Comparison of ENCODE assay signal across 24 mouse cellular contexts in genomic region chr12:69402100-69402499, GRCm38 (mm10). TPM values are rescaled to one million over a fixed set of nuclear protein-coding genes. Genes with fewer than 3 reads are reported as not detected.
DNase-seq lines count a peak whose midpoint lies in the region; ATAC-seq and TF ChIP-seq lines count a peak whose summit lies in the region.
"Had no signal": no experiment of that assay in that cellular context is flagged by ENCODE, and none has a peak within 500 bp of the region (broad histone marks: within the 10 kb centered on the region; RNA-seq: fewer than 3 reads in every experiment).

No protein-coding gene starts in this region.

- H3K9ac ChIP-seq in heart, embryonic 13.5 days: 0 out of 2 replicates have a peak overlapping the region, but pooled peaks have one; percentile 13
- no peak overlapping the region for H3K9ac ChIP-seq in embryonic facial prominence, embryonic 14.5 days (ENCODE audit: low read depth, low read length)
- H3K9ac ChIP-seq: embryonic facial prominence, embryonic 12.5 days; heart, embryonic 15.5 days; hindbrain, embryonic 13.5 days; intestine, embryonic 15.5 days had no signal

- no peaks in the 10 kb centered on the region for H3K36me3 ChIP-seq in heart, embryonic 13.5 days
- H3K36me3 ChIP-seq in C2C12 (ENCODE audit: control insufficient read depth, insufficient read depth): no peaks in the 10 kb centered on the region
- no peaks in the 10 kb centered on the region for H3K36me3 ChIP-seq in embryonic facial prominence, embryonic 14.5 days (ENCODE audit: control insufficient read depth, insufficient read depth, low read length)
- H3K36me3 ChIP-seq: embryonic facial prominence, embryonic 12.5 days; forebrain, embryonic 10.5 days; heart, embryonic 10.5 days; heart, embryonic 15.5 days; hindbrain, embryonic 13.5 days; intestine, embryonic 15.5 days had no signal

- no peaks in the 10 kb centered on the region for H3K79me3 ChIP-seq in C2C12 (ENCODE audit: low read depth)

- no peak for DNase-seq in heart, postnatal 10 days
- DNase-seq in embryonic facial prominence, embryonic 14.5 days (ENCODE audit: low spot score): peak; percentile 59
- DNase-seq in embryo, embryonic 10 days (ENCODE audit: low spot score): no peak
- DNase-seq: adrenal gland, adult 8-10 months; adrenal gland, postnatal 36 days; B cell, adult 2 months; cerebellum, adult 2 months; cerebellum, postnatal 10 days; embryo, embryonic 11 days; gastrocnemius, postnatal 36 days; heart, adult 18-20 months; kidney, adult 18-20 months had no signal

- no peak overlapping the region for H3K4me2 ChIP-seq in heart, embryonic 13.5 days
- H3K4me2 ChIP-seq in embryonic facial prominence, embryonic 14.5 days (ENCODE audit: low read depth, low read length): no peak overlapping the region
- H3K4me2 ChIP-seq: embryonic facial prominence, embryonic 12.5 days; heart, embryonic 15.5 days; hindbrain, embryonic 13.5 days; intestine, embryonic 15.5 days had no signal

- no peak for ATAC-seq in heart, embryonic 13.5 days (ENCODE audit: extremely low read depth, insufficient number of reproducible peaks, low FRiP score, low TSS enrichment)
- no peak for ATAC-seq in embryonic facial prominence, embryonic 14.5 days (ENCODE audit: low read depth)
- no peak for ATAC-seq in megakaryocyte progenitor cell, adult 5-6 weeks (replicated peaks; ENCODE audit: poor library complexity)
- ATAC-seq: forebrain, embryonic 14.5 days; hindbrain, postnatal 0 days; intestine, embryonic 15.5 days had no signal

- intact Hi-C loops in heart, postnatal 10 days (cut with DNase I): no loop called here

- no peaks in the 10 kb centered on the region for H3K9me3 ChIP-seq in heart, embryonic 13.5 days
- H3K9me3 ChIP-seq in embryonic facial prominence, embryonic 14.5 days (ENCODE audit: control insufficient read depth, low read length): no peaks in the 10 kb centered on the region
- H3K9me3 ChIP-seq: embryonic facial prominence, embryonic 12.5 days; forebrain, embryonic 10.5 days; heart, embryonic 10.5 days; heart, embryonic 15.5 days; hindbrain, embryonic 13.5 days; intestine, embryonic 15.5 days had no signal

- 43% methylated on average over 9 of the region's 9 CpGs for WGBS in heart, embryonic 13.5 days
- WGBS in embryonic facial prominence, embryonic 14.5 days: 38% methylated on average over 9 of the region's 9 CpGs

- no peak for TF ChIP-seq CTCF in C2C12 (IDR thresholded peaks at IDR 0.05; ENCODE audit: control insufficient read depth, insufficient read depth, insufficient read length)

- no peaks in the 10 kb centered on the region for H3K27me3 ChIP-seq in heart, embryonic 13.5 days (replicated peaks)
- H3K27me3 ChIP-seq in C2C12 (ENCODE audit: control insufficient read depth, insufficient read depth, insufficient read length): no peaks in the 10 kb centered on the region
- H3K27me3 ChIP-seq in embryonic facial prominence, embryonic 14.5 days (replicated peaks; ENCODE audit: control insufficient read depth, insufficient read depth, low read length): no peaks in the 10 kb centered on the region
- H3K27me3 ChIP-seq: embryonic facial prominence, embryonic 12.5 days; heart, embryonic 15.5 days; hindbrain, embryonic 13.5 days; intestine, embryonic 15.5 days had no signal

- no peaks in the 10 kb centered on the region for H3K79me2 ChIP-seq in C2C12 (ENCODE audit: control insufficient read depth, insufficient read depth)

- H3K27ac ChIP-seq in heart, embryonic 13.5 days (replicated peaks): no peak overlapping the region
- no peak overlapping the region; the same call in 1 of the 2 replicates for H3K27ac ChIP-seq in embryonic facial prominence, embryonic 14.5 days (replicated peaks; ENCODE audit: low read depth, low read length)
- H3K27ac ChIP-seq: embryonic facial prominence, embryonic 12.5 days; forebrain, embryonic 10.5 days; heart, embryonic 10.5 days; heart, embryonic 15.5 days; hindbrain, embryonic 13.5 days; hindbrain, postnatal 0 days; intestine, embryonic 15.5 days had no signal

- peaks cover 3% of the 10 kb centered on the region; the same call in 1 of the 2 replicates for H3K4me1 ChIP-seq in heart, embryonic 13.5 days
- no peaks in the 10 kb centered on the region for H3K4me1 ChIP-seq in embryonic facial prominence, embryonic 14.5 days (ENCODE audit: control insufficient read depth, insufficient read depth, low read length)
- H3K4me1 ChIP-seq: embryonic facial prominence, embryonic 12.5 days; forebrain, embryonic 10.5 days; heart, embryonic 10.5 days; hindbrain, embryonic 13.5 days; intestine, embryonic 15.5 days had no signal

- H3ac ChIP-seq in C2C12 (ENCODE audit: control insufficient read depth, insufficient read length, low read depth): peak overlapping the region; percentile 56

- no peak overlapping the region for H3K4me3 ChIP-seq in heart, embryonic 13.5 days
- no peak overlapping the region for H3K4me3 ChIP-seq in C2C12 (ENCODE audit: insufficient read depth, poor library complexity, severe bottlenecking)
- H3K4me3 ChIP-seq in embryonic facial prominence, embryonic 14.5 days (ENCODE audit: low read depth, low read length): no peak overlapping the region
- H3K4me3 ChIP-seq: embryonic facial prominence, embryonic 12.5 days; erythroblast, embryonic 14.5 days; forebrain, embryonic 10.5 days; heart, embryonic 10.5 days; heart, embryonic 15.5 days; hindbrain, embryonic 13.5 days; intestine, embryonic 15.5 days had no signal

TF ChIP-seq in C2C12, 6 proteins besides CTCF, POLR2A, EP300 and RAD21:
- TF ChIP-seq FOSL1 (IDR thresholded peaks at IDR 0.05; ENCODE audit: insufficient read depth, low read length, poor library complexity, severe bottlenecking) (no peak), CEBPB (IDR thresholded peaks at IDR 0.05; ENCODE audit: low read depth) (no peak), MYOG (IDR thresholded peaks at IDR 0.05; ENCODE audit: control insufficient read depth, extremely low read depth, insufficient read length) (no peak), USF1 (IDR thresholded peaks at IDR 0.05; ENCODE audit: low read depth) (peak; percentile 15), MAX (IDR thresholded peaks at IDR 0.05) (no peak), MYOD1 (IDR thresholded peaks at IDR 0.05; ENCODE audit: control insufficient read depth, insufficient read length, low read depth) (no peak)

RNA-seq across cellular contexts. Expression of gene Gm9887, which starts 29.8 kb away (rescaled TPM):
- 0.88 and 0.94 TPM in 2 replicates for polyA plus RNA-seq in heart, embryonic 13.5 days (2015; fragmentation: Nextera tagmentation; extraction: Ambion mirVana)
- total RNA-seq in heart, postnatal 10 days (2021): 1 to 10 TPM in 1 of 2 experiments, under 1 TPM in 1; 0.89 to 1.2 TPM
- polyA plus RNA-seq in C2C12 (2012; fragmentation: generic; extraction: Trizol): 6.5 TPM
- polyA plus RNA-seq in embryonic facial prominence, embryonic 14.5 days (2014; fragmentation: Nextera tagmentation; extraction: Ambion mirVana): 1.7 and 1.8 TPM in 2 replicates
- not detected in 2 replicates for total RNA-seq in megakaryocyte progenitor cell, adult 5-6 weeks (2015)
- total RNA-seq in megakaryocyte progenitor cell, adult 5-6 weeks (2017): 1.5 TPM in 1 of 2 replicates, not detected in the other
- total RNA-seq: gastrocnemius, postnatal 36 days; hindbrain, postnatal 0 days had no signal

RNA-seq across cellular contexts. Expression of gene Arf6, which starts 30.1 kb away (rescaled TPM):
- polyA plus RNA-seq in heart, embryonic 13.5 days (2015; fragmentation: Nextera tagmentation; extraction: Ambion mirVana): 31.5 and 31.9 TPM in 2 replicates
- 10 to 100 TPM; 77.1 to 81.6 TPM for total RNA-seq in heart, postnatal 10 days (2021)
- polyA plus RNA-seq in C2C12 (2012; fragmentation: generic; extraction: Trizol): 87.3 TPM
- polyA plus RNA-seq in embryonic facial prominence, embryonic 14.5 days (2014; fragmentation: Nextera tagmentation; extraction: Ambion mirVana): 62.3 and 66.7 TPM in 2 replicates
- 89.6 and 90.6 TPM in 2 replicates for total RNA-seq in megakaryocyte progenitor cell, adult 5-6 weeks (2015)
- total RNA-seq in megakaryocyte progenitor cell, adult 5-6 weeks (2017): 145 and 148 TPM in 2 replicates

RNA-seq across cellular contexts. Expression of gene Nemf, which starts 45.1 kb away (rescaled TPM):
- polyA plus RNA-seq in heart, embryonic 13.5 days (2015; fragmentation: Nextera tagmentation; extraction: Ambion mirVana): 56.4 and 64.7 TPM in 2 replicates
- total RNA-seq in heart, postnatal 10 days (2021): 10 to 100 TPM; 29.1 to 32.4 TPM
- polyA plus RNA-seq in C2C12 (2012; fragmentation: generic; extraction: Trizol): 6.4 TPM
- polyA plus RNA-seq in embryonic facial prominence, embryonic 14.5 days (2014; fragmentation: Nextera tagmentation; extraction: Ambion mirVana): 65.8 and 75.1 TPM in 2 replicates
- 62.7 and 76.9 TPM in 2 replicates for total RNA-seq in megakaryocyte progenitor cell, adult 5-6 weeks (2015)
- total RNA-seq in megakaryocyte progenitor cell, adult 5-6 weeks (2017): 80.0 and 130 TPM in 2 replicates
